Mouse (Mus musculus) olfactory bulb, adult 2 months (tissue): ENCODE measurements around the gene Mt4.

ENCODE experiments used
- CTCF ChIP-seq: fragments of 200-500 bp; IDR thresholded peaks from 2 replicates; pipeline ENCODE4 v1.5.1; 2012; ENCODE audit warnings: low read depth, mild to moderate bottlenecking, low read length, moderate library complexity; ENCODE audit not compliant: insufficient read depth
- POLR2A ChIP-seq: fragments of 200-500 bp; IDR thresholded peaks from 2 replicates; pipeline ENCODE4 v1.6.1; 2012; ENCODE audit warnings: mild to moderate bottlenecking, low read depth, low read length, moderate library complexity; ENCODE audit not compliant: insufficient read depth

GRCm38 (mm10) chr8:94098996-94099395 lies 38.0 kb upstream of the Mt4 start:
- TF ChIP-seq CTCF (no peak), POLR2A (no peak)
